Mouse (Mus musculus) hindbrain, postnatal 0 days (tissue): ENCODE measurements around the gene Fzd2. TPM values are rescaled to one million over a fixed set of nuclear protein-coding genes. Genes with fewer than 3 reads are reported as not detected.
A peak's percentile ranks its signal among the peaks of the same experiment; 100 is the strongest.

Experiments used
- ATAC-seq: fragments of 200-750 bp; cut with Nextera tagmentation; 2 replicates; pipeline ENCODE4 v1.8.0; 2017; ENCODE audit warnings: mild to moderate bottlenecking, moderate TSS enrichment, moderate library complexity
- DNase-seq: peaks from one replicate; pipeline ENCODE4 v3.0.0-alpha.2; 2015; ENCODE audit warnings: low spot score
- H3K27ac ChIP-seq: fragments of 300-500 bp; sonication (generic); 2 replicates; pipeline ENCODE4 v1.5.1; 2014; ENCODE audit warnings: mild to moderate bottlenecking
- H3K27me3 ChIP-seq: fragments of 300-500 bp; sonication (generic); 2 replicates; pipeline ENCODE4 v1.6.1; 2014; ENCODE audit warnings: low read length, mixed read lengths; ENCODE audit not compliant: insufficient read depth
- H3K36me3 ChIP-seq: fragments of 300-500 bp; sonication (generic); 2 replicates; pipeline ENCODE4 v1.6.1; 2014; ENCODE audit warnings: low read length, mixed read lengths; ENCODE audit not compliant: insufficient read depth
- H3K4me1 ChIP-seq: fragments of 300-500 bp; sonication (generic); 2 replicates; pipeline ENCODE4 v1.6.1; 2014; ENCODE audit warnings: antibody characterized with exemption, low read length, mixed read lengths; ENCODE audit not compliant: insufficient read depth
- H3K4me2 ChIP-seq: fragments of 300-500 bp; sonication (generic); 2 replicates; pipeline ENCODE4 v1.6.1; 2014; ENCODE audit warnings: low read depth, mild to moderate bottlenecking, low read length, moderate library complexity, mixed read lengths
- H3K4me3 ChIP-seq: fragments of 300-500 bp; sonication (generic); 2 replicates; pipeline ENCODE4 v1.5.1; 2014; ENCODE audit warnings: low read length
- H3K9ac ChIP-seq: fragments of 300-500 bp; sonication (generic); replicated peaks from 2 replicates; pipeline ENCODE4 v1.6.1; 2014; ENCODE audit warnings: mild to moderate bottlenecking, low read length, moderate library complexity, mixed read lengths
- H3K9me3 ChIP-seq: fragments of 300-500 bp; sonication (generic); 2 replicates; pipeline ENCODE4 v1.6.1; 2016; ENCODE audit warnings: low read length, mixed read lengths
- CTCF ChIP-seq: IDR thresholded peaks from 2 replicates; pipeline ENCODE4 v1.5.1; 2016; ENCODE audit warnings: antibody characterized with exemption, control low read depth, low read depth
- WGBS: fragments of 180-500 bp; shearing (Covaris S2); extraction: QIAGEN DNeasy Blood & Tissue Kit; methylation state at CpG from one replicate; pipeline ENCODE4 v1.1.7; 2014; 5-methylcytosine and 5-hydroxymethylcytosine counted together
- polyA plus RNA-seq: library from polyadenylated mRNA; unstranded; fragments of >200 nt; fragmentation: Nextera tagmentation; extraction: Ambion mirVana; gene quantifications from 2 replicates; pipeline ENCODE4 v1.2.1, GENCODE M21; 2015
- total RNA-seq: library from RNA; depleted of rRNA; stranded (reverse); fragments of >200 nt; gene quantifications from 2 replicates; pipeline ENCODE4 v1.2.3, GENCODE M21; 2014

Gene Fzd2
- total and polyA plus RNA-seq, 2 experiments from 2014 or later: 6.0 to 31.7 TPM

- H3K27me3 ChIP-seq: no peaks in the 10 kb centered on the region
- H3K27ac ChIP-seq: no peak overlapping the region
- no peaks in the 10 kb centered on the region for H3K36me3 ChIP-seq
- ATAC-seq (no peak), DNase-seq (no peak)
- H3K9me3 ChIP-seq: no peaks in the 10 kb centered on the region
- WGBS: 28% methylated on average over 10 of the region's 10 CpGs
- TF ChIP-seq CTCF: no peak
- peaks cover 3% of the 10 kb centered on the region; the same call in 1 of the 2 replicates for H3K4me1 ChIP-seq
- H3K4me2 ChIP-seq: peak overlapping the region; percentile 77
- H3K9ac ChIP-seq: no peak overlapping the region; the same call in 1 of the 2 replicates
- peak overlapping the region; percentile 78 for H3K4me3 ChIP-seq
Measured at GRCm38 (mm10) chr11:102607686-102608548, 3.7 kb downstream of the Fzd2 start.

GRCm38 (mm10) chr11:102608691-102609090 lies 4.5 kb downstream of the Fzd2 start:
- 35% methylated on average over 4 of the region's 4 CpGs for WGBS
- Histone ChIP-seq H3K4me2 (peak overlapping the region; percentile 77), H3K27ac (no peak overlapping the region), H3K4me3 (no peak overlapping the region), H3K4me1 (peaks cover 3% of the 10 kb centered on the region; the same call in 1 of the 2 replicates), H3K36me3 (no peaks in the 10 kb centered on the region), H3K27me3 (no peaks in the 10 kb centered on the region), H3K9ac (no peak overlapping the region), H3K9me3 (no peaks in the 10 kb centered on the region)
- TF ChIP-seq CTCF: no peak
- ATAC-seq (no peak), DNase-seq (no peak)

DNA sequence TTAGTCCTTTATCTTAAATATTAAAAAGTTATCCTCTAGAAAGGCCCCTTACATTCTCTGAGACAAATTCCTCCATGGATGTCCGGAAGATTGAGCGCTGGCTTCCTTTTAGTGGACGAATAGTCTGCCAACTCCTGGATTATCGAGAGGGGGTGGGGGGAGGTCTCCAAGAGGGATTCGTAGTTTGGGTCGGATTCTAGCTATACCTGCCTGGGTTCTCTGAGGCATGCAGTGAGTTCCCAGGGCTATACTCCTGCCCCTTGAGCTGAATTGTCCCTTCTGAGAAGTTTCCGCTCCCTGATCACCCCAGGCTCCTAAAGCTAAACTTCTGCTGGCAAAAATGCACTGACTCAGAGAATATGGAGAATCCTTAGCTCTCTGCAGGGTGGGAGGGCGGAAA lies 5.3 kb downstream of the Fzd2 start:
- no peaks in the 10 kb centered on the region for H3K9me3 ChIP-seq
- no peaks in the 10 kb centered on the region for H3K27me3 ChIP-seq
- no peak overlapping the region for H3K4me3 ChIP-seq
- H3K4me2 ChIP-seq: no peak overlapping the region
- H3K27ac ChIP-seq: no peak overlapping the region
- no peak overlapping the region for H3K9ac ChIP-seq
- WGBS: 57% methylated on average over 8 of the region's 8 CpGs
- peaks cover 3% of the 10 kb centered on the region; the same call in 1 of the 2 replicates for H3K4me1 ChIP-seq
- ATAC-seq (no peak), DNase-seq (no peak)
- no peak for TF ChIP-seq CTCF
- H3K36me3 ChIP-seq: no peaks in the 10 kb centered on the region

DNA sequence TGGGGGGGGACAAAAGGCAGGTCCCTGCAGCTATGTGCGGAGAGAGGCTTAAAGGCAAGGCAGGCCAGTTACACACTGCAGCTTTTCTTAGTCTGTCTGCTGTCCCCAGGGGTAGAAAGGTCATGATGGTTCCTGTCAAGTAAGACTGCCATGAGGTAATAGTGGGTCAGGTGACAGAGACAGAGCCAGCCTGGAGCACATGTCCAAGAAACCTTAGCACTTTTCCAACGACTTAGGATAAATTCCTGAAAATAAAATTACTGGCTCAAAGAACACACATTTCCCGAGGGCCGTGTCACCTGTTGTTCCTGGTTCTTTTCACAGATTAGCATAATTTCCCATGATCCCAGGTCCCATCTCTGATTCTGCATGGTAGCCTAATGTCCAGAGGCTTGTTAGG lies 6.1 kb downstream of the Fzd2 start:
- H3K4me2 ChIP-seq: no peak overlapping the region
- WGBS: 43% methylated on average over 4 of the region's 4 CpGs

GRCm38 (mm10) chr11:102610675-102611316 lies 6.6 kb downstream of the Fzd2 start:
- Histone ChIP-seq H3K27ac (no peak overlapping the region), H3K4me1 (no peaks in the 10 kb centered on the region), H3K9ac (no peak overlapping the region), H3K36me3 (no peaks in the 10 kb centered on the region), H3K9me3 (no peaks in the 10 kb centered on the region), H3K27me3 (no peaks in the 10 kb centered on the region), H3K4me3 (no peak overlapping the region), H3K4me2 (no peak overlapping the region)
- WGBS: 17% methylated on average over 9 of the region's 9 CpGs
- TF ChIP-seq CTCF: no peak
- no peak for DNase-seq
- ATAC-seq: no peak

More for the DNA sequence above, 6.1 kb downstream of the Fzd2 start:
- Histone ChIP-seq H3K9me3 (no peaks in the 10 kb centered on the region), H3K36me3 (no peaks in the 10 kb centered on the region), H3K27ac (no peak overlapping the region), H3K4me3 (no peak overlapping the region), H3K27me3 (no peaks in the 10 kb centered on the region), H3K9ac (no peak overlapping the region), H3K4me1 (peaks cover 2% of the 10 kb centered on the region; the same call in 1 of the 2 replicates)
- no peak for DNase-seq
- no peak for TF ChIP-seq CTCF
- no peak for ATAC-seq

DNA sequence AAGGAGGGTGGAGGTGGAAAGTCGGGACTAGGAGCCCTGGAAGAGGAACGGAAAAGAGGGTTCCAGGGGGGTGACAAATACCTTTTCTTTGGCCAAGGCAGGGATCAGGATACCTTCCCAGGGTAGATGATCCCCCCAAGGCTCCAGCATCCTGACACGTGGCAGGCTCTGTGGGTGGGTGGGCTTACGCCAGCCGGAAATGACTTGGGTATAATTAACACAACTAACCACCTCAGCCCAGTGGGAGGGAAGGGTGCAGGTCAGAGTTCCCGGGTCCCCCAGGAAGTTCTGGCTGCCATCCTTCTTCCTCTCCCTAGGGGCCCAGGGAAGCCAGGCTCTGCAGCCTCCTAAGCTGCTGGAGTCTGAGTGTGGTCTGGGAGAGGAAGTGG lies 7.1 kb downstream of the Fzd2 start:
- Histone ChIP-seq H3K4me2 (no peak overlapping the region), H3K36me3 (no peaks in the 10 kb centered on the region), H3K27me3 (no peaks in the 10 kb centered on the region), H3K27ac (no peak overlapping the region), H3K9me3 (no peaks in the 10 kb centered on the region), H3K4me1 (no peaks in the 10 kb centered on the region), H3K9ac (no peak overlapping the region), H3K4me3 (no peak overlapping the region)
- no peak for ATAC-seq
- no peak for TF ChIP-seq CTCF
- WGBS: 28% methylated on average over 6 of the region's 6 CpGs
- DNase-seq: no peak
